Mouse (Mus musculus) adrenal gland, adult (tissue): ENCODE data around the gene Vmn1r71.
"Not testable (repeated sequence)": the region's sequence is repeated elsewhere in the genome, so short reads cannot be mapped to it uniquely, and the experiment has no call there.

ENCODE experiments used
- DNase-seq, 2 experiments: peaks; one replicate each; pipeline ENCODE4 v3.0.0; 2022 to 2023; ENCODE audit warnings: low spot score in 1 of 2; ENCODE audit not compliant: inconsistent age in 2 of 2

Vmn1r71 gene

DNA sequence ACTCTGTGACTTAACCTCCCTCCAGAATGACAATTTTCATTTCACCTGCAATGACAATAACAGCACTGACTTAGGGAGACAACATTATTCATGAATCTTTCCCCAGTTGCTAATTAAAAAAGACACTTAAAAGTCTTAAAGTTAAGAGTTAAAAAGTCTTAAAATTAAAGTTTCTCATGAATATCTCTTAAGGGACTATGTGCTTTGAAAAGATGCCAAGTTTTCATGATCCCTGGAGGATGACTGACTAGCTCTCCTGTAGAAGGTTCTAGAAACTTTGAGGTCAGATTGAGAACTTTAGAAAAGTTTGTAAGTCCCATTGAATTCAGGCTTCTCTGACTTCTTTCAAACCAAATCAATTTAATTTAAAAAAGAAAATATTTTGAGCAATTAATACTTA is at the start of gene Vmn1r71:
Gene Vmn1r71, minus strand, starts transcription at position 101 of the 400 bp plus-strand sequence.
- no peak for DNase-seq

DNA sequence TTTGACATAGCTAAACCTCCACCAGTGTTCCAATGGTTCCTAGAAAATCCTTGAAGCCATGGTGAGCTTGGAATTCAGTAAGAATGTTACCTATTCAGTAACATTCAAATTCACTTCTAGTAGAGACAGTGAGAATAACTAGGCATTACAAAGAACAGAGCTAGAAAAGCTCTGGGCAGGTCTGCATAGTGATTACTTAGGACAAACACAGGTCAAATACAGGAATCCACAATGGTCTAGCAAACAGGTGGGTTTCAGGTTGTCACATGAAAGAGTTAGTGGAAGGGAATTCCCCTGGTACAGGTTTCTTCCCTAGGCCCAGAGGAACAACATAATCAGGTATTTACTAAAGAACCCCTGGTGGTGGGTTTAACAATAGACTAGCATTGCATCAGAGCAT is 3.4 kb upstream of the Vmn1r71 start:
- not testable (repeated sequence) for DNase-seq
